Mouse (Mus musculus) cerebellum, adult 11-12 months (tissue): ENCODE data around the gene Gm20388.

Experiments
- DNase-seq: peaks from one replicate; pipeline ENCODE4 v3.0.0; 2022

The Gm20388 gene

GRCm38 (mm10) chr8:121418081-121418480 lies 1507.4 kb downstream of the Gm20388 start:
- DNase-seq, result no peak

DNA sequence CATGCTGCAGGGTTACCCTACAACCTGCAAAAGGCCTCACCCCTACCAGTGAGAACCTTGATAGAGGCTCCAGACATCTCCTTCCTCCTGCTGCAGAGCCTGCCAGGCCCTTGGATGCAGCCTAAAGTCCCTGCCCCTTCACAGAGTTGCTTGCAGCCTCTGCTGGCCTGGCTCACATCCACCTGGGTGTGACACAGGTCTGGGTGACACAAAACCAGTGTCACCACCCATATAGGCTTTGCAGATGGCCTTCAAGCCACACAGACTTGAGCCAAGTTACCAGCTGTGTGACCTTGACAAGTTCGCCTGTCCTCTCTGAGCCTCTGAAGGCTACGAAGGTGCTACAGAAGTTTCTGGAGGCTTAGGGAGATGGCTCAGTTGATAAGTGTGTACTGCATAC lies 1508.9 kb downstream of the Gm20388 start:
- DNase-seq, result no peak

DNA sequence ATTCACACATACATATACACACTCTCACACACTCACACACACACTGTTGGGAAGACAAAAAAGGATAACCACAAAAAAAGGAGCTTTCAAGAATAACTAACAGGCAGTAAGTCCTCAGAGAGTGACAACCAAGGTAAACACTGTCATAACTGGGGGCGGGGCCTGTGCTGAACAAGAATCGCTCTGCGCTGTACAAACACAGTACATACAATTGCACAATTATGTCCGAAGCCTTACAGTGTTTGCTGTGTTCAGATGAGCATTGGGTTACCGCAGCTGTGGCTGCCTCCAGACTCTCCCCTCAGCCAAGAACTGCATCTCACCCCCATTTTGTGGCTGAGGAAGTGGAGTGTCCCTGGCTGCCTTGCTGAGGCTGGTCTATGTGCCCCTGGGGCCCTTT lies 1510.4 kb downstream of the Gm20388 start:
- DNase-seq, result no peak

- DNase-seq, result no peak
These were observed 1513.4 kb downstream of the Gm20388 start for GRCm38 (mm10) chr8:121424080-121424479.

DNA sequence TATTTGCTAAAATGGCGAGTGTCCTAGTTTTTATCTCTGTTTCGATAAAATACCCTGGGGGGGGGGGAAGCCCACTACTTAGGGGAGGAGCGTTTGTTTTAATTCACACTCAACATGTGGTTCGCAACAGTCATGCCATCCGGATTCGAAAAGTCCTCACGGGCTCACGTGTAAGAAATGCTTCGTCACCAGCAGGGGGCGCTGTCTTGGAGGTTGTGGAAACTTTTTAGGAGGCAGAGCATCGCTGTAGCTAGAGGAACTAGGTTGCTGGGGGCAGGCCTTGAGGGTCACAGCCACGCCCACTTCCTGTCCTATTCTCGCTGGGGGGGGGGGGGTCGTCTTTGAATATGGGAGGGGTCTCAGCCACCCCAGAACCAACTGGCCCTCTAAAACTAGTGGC lies 1514.0 kb downstream of the Gm20388 start:
- no peak for DNase-seq

DNA sequence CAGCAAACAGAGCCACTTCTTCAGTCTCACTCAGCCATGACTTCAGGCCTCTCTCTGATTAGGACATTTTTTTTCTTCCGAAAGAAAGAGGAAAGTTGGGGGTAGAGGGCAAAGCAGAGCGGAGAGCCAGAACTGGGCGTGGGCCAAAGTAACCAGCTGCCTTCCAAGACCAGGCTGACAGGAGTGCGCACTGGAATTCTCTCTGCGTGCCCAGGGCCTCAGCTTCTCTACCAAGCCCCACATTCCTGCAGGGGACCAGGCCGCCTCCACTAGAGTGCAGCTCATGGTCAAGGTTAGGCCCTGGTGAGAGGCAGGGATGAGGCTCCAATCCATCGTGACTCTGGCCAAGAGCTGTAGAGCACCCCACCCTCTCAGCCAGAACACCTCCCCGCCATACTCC lies 1520.9 kb downstream of the Gm20388 start:
- no peak for DNase-seq

- DNase-seq, result no peak
These were observed 1522.8 kb downstream of the Gm20388 start for GRCm38 (mm10) chr8:121433466-121433865.

- DNase-seq, result no peak
These were observed 1526.0 kb downstream of the Gm20388 start for GRCm38 (mm10) chr8:121436656-121437055.

GRCm38 (mm10) chr8:121437506-121437905 lies 1526.9 kb downstream of the Gm20388 start:
- peak; percentile 38 for DNase-seq

GRCm38 (mm10) chr8:121438111-121438510 lies 1527.5 kb downstream of the Gm20388 start:
- DNase-seq, result peak; percentile 66

DNA sequence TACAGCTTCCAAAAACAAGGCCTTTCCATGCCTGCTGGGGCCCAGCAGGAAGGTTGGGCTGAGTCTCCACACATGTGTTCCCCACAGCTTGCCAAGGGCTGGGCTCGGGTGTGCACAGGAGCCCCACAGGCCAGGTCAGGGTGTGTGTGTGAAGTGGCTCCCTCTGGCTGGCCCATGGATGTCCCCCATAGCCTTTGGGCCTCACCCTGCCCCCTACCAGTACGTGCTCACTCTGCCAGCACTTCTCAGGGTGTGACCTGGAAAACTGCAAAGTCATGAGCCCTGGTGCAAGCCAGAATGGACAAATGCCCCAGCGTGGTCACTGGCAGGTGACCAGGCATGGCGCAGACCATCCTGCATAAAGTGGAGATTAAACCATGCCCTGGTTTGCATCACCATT lies 1528.7 kb downstream of the Gm20388 start:
- DNase-seq, result peak; percentile 70

- no peak for DNase-seq
These were observed 1532.7 kb downstream of the Gm20388 start for GRCm38 (mm10) chr8:121443361-121443760.

DNA sequence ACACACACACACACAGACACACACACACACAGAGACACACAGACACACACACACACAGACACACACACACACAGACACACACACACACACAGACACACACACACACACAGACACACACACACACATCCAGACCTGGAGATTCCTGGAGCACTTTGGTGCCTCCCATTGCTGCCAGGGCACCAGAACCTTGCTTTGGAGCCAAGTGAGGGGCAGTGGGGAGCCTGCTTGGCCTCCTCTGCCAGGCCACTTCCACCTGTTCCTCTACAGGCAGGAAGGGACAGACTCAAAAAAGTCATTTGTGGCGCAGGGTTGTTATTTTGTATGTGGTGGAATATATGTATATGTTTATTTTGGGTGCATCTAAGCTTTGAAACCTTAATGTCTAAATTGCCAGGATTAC lies 1533.9 kb downstream of the Gm20388 start:
- peak; percentile 33 for DNase-seq

DNA sequence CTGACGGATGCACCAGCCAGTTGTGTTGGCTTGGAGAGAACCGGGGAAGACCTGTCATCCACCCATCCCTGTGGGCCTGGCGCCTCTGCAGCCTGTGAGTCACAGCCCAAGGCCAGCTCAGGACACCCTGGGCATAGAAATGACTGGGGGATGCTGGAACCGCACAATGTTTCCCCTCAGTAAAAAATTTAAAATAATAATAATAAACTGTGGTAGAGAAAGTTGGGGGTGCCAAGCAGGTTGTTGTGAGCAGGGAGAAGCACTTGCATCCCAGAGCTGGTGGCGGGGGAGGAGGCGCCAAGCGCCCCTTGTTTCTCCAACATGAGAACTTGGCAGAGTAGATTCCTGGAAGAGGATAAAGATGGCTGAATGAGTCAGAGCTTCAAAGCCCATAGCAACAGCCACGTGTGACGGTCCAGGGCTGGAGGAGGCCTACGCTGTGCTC lies 1534.4 kb downstream of the Gm20388 start:
- no peak for DNase-seq

- no peak for DNase-seq
These were observed 1535.5 kb downstream of the Gm20388 start for GRCm38 (mm10) chr8:121446133-121446532.

DNA sequence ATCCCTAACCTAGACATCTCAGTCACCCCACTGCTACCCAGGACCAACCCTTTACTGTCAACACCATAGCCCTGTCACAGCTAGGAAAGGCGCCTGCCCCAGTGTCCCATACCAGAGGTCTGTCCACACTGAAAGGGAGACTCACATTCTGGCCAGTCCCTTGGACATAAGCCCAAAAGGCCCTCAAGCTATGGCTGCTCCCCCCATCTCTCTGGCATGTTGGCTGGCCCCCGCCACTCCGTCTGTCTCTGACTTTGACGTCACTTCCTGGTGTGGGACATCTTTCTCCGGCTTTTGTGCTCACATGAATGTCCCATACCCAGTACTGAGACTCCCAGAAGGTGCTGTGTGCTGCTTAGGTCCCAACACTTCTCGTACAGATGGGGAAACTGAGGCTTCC lies 1536.2 kb downstream of the Gm20388 start:
- no peak for DNase-seq

- no peak for DNase-seq
These were observed 1539.6 kb downstream of the Gm20388 start for GRCm38 (mm10) chr8:121450211-121450610.

DNA sequence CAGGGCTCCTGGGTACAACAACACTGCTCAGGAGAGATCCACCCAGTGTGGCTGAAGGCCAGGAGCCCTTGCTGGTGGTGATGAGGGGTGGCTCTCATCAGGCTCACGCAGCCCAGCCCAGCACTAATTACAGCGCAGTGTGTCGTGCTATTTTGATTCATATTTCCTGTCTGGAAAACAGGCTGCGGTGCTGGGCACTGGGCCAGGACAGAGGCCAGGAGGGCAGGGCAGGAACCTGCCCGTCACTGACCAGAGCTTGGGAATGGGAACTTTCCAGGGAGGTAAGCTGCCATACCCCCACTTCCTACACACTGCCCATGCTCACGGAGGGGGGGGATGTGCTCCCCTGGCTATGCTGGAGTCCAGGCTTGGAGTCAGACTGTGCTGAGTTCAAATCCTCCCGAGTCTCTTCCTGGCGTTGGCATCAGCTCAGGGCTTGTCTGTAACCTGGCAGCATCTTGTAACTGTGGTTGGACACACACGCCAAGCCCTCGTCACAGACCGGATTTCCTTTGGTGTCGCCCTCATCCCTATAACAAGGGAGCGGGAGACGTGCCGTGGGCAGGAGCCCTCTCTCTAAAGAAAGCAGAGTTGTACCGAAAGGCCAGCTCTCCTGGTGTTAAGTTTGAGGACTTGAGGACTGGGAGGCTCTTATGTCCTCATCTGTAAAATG lies 1540.9 kb downstream of the Gm20388 start:
- DNase-seq, result no peak

- DNase-seq, result no peak
These were observed 1544.1 kb downstream of the Gm20388 start for GRCm38 (mm10) chr8:121454737-121455136.

DNA sequence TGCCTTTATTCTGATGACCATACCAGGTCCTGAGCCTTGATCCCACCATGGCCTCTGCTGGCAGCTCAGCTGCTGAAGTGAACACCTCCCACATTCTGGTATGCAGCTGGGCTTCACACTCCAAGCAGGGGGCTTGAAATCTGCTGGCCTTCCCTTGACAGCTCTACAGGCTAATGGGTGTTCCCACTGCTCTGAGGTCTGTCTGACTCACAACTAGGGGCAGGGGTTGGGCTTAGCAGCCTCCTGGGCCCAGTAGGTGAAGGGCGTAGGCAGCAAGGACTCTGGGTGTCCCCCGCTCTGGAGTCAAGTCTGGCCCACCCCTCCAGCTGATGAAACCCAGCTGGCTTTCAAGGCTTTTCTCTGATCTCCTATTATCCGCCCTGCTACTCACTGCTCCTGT lies 1550.6 kb downstream of the Gm20388 start:
- DNase-seq, result no peak

DNA sequence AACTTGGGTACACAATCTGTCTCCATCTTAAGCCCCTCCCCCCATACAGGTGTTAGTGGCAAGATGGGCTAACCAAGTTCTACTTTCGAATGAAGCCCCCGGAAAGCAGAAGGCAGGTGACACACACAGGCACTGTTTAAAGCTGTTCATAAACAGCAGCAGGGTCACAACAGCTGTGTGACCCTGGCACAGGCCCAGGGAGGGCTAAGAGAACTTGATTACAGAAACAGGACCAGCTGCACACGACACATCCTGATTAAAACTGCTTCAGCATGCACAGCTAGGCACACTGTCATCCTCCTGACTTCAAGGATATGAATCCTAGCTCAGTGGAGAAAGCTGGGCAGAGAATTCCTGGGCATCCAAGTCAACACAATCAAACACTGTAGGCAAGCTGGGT lies 1551.5 kb downstream of the Gm20388 start:
- no peak for DNase-seq

DNA sequence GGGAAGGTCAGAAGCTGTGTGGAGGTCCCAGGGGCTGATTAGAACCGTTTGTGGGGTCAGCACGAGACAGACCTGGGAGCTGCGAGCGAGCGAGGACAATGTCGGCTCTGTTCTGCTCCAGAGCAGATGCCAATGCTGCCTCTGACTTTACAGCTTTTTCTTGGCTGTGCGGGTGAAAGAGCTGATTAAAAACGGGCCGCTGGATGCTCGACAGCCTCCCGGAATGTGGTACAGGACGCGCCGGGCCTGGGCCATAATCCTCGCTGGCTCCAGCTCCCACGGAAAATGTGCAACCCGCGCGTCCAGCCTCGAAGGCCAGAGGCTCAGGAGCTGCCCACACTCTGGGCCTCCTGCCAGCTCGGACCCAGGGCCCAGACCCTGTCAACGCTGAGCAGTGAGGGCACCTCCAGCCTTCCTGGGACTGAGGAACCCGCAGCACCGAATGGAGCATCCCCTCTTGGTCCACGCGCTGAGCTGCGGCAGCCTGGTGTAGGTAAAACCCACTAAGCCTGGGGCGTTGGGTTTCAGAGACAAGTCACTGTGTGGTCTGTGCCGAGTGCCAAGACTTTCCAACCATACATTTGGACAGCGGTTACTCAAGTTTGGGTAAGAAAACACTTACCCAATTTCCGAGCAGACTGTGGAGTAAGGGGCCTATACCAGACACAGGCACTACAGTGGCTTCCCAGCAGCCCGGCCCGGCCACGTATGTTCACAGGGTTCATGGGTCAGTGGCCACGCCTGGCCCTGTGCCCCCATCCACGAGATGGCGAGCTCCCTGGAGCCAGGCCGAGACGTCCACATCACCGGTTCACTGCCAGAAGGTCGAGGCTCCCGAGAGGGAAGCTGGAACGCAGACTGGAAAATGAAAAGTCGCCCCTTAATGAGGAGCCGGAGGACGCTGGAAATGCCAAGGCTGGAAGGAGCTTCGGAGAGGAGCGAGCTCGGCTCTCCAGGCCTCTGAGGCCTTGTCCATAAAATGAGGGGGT lies 1557.7 kb downstream of the Gm20388 start:
- DNase-seq, result no peak

GRCm38 (mm10) chr8:121474161-121474897 lies 1563.7 kb downstream of the Gm20388 start:
- no peak for DNase-seq
